Mouse (Mus musculus): ENCODE measurements around the gene Tnnc2. TPM values are rescaled to one million over a fixed set of nuclear protein-coding genes. Genes with fewer than 3 reads are reported as not detected.

Gene Tnnc2
- polyA plus RNA-seq, 1 experiment from 2014 or later, result 2.0 TPM

DNA sequence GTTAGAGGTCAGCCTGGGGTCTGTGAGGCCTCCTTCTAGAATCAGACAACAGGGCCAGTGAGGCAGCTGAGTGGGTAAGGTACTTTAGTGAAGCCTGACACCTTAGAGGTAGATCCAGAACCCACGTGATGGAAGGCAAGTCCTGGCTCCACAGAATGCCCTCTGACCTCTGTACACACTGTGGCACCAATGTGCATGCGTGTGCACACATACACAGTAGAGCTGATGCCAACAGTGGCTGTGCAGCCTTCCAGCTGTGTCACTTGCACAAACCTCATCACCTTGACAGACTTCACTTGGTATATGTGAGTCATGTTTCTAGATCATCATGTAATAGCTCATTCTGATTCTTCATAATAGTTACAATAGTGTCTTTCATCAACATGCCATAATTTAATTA, 27.3 kb downstream of the Tnnc2 start:
- no peaks in the 10 kb centered on the region for H3K9me3 ChIP-seq
- H3K4me1 ChIP-seq, result no peaks in the 10 kb centered on the region
- no peak overlapping the region for H3K4me2 ChIP-seq
- H3K36me3 ChIP-seq, result peaks cover 80% of the 10 kb centered on the region
- no peak overlapping the region for H3K27ac ChIP-seq
- WGBS, result 84% methylated on average over 2 of the region's 2 CpGs
- no peaks in the 10 kb centered on the region for H3K27me3 ChIP-seq
- ATAC-seq (ENCODE audit: borderline replicate concordance, extremely low read depth, low FRiP score, low TSS enrichment), result no peak
- no peak overlapping the region for H3K4me3 ChIP-seq
- H3K9ac ChIP-seq, result no peak overlapping the region

DNA sequence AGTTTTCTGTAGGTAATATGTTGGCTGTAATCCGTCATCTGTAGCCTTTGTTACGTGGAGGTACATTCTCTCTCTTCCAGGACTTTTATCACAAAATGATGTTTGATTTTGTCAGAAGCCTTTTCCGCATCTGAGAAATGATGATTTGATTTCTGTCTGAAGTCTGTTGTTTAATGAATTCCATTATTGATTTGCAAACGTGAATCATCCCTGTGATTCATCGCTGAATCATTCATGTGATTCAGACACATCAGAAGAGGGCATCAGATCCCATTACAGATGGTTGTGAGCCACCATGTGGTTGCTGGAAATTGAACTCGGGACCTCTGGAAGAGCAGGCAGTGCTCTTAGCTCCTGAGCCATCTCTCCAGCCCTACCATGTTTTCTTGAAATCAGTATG, 30.8 kb downstream of the Tnnc2 start:
- no peak for ATAC-seq (ENCODE audit: borderline replicate concordance, extremely low read depth, low FRiP score, low TSS enrichment)
- no peak overlapping the region for H3K4me2 ChIP-seq
- H3K9ac ChIP-seq, result no peak overlapping the region
- H3K9me3 ChIP-seq, result no peaks in the 10 kb centered on the region
- H3K4me3 ChIP-seq, result no peak overlapping the region
- 88% methylated on average over 6 of the region's 6 CpGs for WGBS
- no peak overlapping the region for H3K27ac ChIP-seq
- H3K4me1 ChIP-seq, result peaks cover 15% of the 10 kb centered on the region
- H3K27me3 ChIP-seq, result no peaks in the 10 kb centered on the region
- H3K36me3 ChIP-seq, result peaks cover 48% of the 10 kb centered on the region

DNA sequence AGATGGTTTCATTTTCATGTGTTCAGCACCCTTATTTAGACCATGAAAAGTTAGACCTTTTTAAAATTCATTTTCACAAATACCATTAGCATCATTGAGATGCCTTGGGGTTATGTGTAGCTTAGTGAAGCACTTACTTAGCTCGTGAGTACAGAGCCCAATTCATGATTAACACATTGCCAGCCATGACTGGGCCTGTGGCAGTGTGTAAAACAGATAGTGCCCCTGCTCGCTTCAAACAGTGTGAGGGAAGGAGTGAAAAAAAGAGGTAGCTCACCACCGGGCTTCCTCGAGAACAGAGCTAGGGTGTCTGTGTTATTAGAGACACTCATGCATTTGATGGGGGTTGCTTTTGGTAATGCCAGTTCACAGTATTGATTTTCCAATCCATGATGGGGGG, 31.6 kb downstream of the Tnnc2 start:
- peaks cover 42% of the 10 kb centered on the region for H3K36me3 ChIP-seq
- 80% methylated on average over 4 of the region's 4 CpGs for WGBS
- ATAC-seq (ENCODE audit: borderline replicate concordance, extremely low read depth, low FRiP score, low TSS enrichment), result no peak

GRCm38 (mm10) chr2:164746693-164747092, 33.1 kb downstream of the Tnnc2 start:
- ATAC-seq (ENCODE audit: borderline replicate concordance, extremely low read depth, low FRiP score, low TSS enrichment), result no peak
- Histone ChIP-seq H3K9me3 (no peaks in the 10 kb centered on the region), H3K4me2 (peak overlapping the region; percentile 80), H3K27me3 (no peaks in the 10 kb centered on the region), H3K4me1 (peaks cover 15% of the 10 kb centered on the region), H3K36me3 (peaks cover 33% of the 10 kb centered on the region), H3K9ac (peak overlapping the region; percentile 88), H3K27ac (no peak overlapping the region), H3K4me3 (peak overlapping the region; percentile 77)
- 41% methylated on average over 8 of the region's 8 CpGs for WGBS

More for the DNA sequence above, 31.6 kb downstream of the Tnnc2 start:
- Histone ChIP-seq H3K9me3 (no peaks in the 10 kb centered on the region), H3K27ac (no peak overlapping the region), H3K4me1 (peaks cover 15% of the 10 kb centered on the region), H3K27me3 (no peaks in the 10 kb centered on the region), H3K9ac (no peak overlapping the region), H3K4me3 (no peak overlapping the region), H3K4me2 (no peak overlapping the region)

DNA sequence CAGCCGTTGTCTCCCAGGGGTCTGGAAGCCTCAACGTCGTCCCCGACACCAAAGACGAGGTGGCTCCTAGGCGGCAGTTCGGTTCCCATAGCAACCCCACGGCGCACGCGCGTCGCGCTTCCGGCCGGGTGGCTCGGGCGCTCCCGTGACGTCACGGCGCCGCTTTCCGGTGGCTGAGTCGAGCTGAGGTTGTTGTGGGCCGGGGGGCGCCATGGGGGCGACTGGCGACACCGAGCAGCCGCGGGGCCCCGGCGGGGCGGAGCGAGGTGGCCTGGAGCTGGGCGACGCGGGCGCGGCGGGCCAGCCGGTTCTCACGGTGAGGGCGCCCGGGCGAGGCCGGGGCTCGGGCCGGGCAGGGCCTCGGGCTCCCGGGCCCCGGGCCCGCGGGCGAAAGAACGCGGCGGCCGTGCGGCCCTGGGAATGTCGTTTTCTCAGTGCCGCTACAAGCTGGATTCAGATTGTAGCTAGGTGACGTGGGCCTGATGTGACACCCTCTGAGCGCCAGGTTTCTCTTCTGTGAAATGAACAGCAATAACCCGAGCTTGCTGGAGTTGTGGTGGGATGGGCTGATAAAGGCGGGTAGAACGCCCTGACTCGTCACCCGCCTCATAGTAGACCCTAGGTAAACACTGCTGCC, 33.8 kb downstream of the Tnnc2 start, which contains the start of the genes Wfdc3 and Dnttip1:
Wfdc3 (minus strand) TSS at position 89 of the 637 bp plus-strand sequence.
Dnttip1 (plus strand) TSS at position 141 of the 637 bp plus-strand sequence.
- peak within 1 kb of the TSS; percentile 77 for H3K4me3 ChIP-seq
- no peaks in the 10 kb centered on the region for H3K27me3 ChIP-seq
- peak within 1 kb of the TSS; percentile 88 for H3K9ac ChIP-seq
- peak; percentile 88 for ATAC-seq (ENCODE audit: borderline replicate concordance, extremely low read depth, low FRiP score, low TSS enrichment)
- peaks cover 30% of the 10 kb centered on the region for H3K36me3 ChIP-seq
- H3K4me1 ChIP-seq, result peaks cover 15% of the 10 kb centered on the region
- no peaks in the 10 kb centered on the region for H3K9me3 ChIP-seq
- peak within 1 kb of the TSS; percentile 54 for H3K27ac ChIP-seq
- H3K4me2 ChIP-seq, result peak within 1 kb of the TSS; percentile 82
- WGBS, result under 1% methylated on average over 59 of the region's 70 CpGs

GRCm38 (mm10) chr2:164744987-164745386, 34.8 kb downstream of the Tnnc2 start:
- H3K27me3 ChIP-seq, result no peaks in the 10 kb centered on the region
- H3K9me3 ChIP-seq, result no peaks in the 10 kb centered on the region
- ATAC-seq (ENCODE audit: borderline replicate concordance, extremely low read depth, low FRiP score, low TSS enrichment), result no peak
- 65% methylated on average over 13 of the region's 13 CpGs for WGBS
- no peak overlapping the region for H3K27ac ChIP-seq
- peaks cover 20% of the 10 kb centered on the region for H3K36me3 ChIP-seq
- peak overlapping the region; percentile 82 for H3K4me2 ChIP-seq
- peak overlapping the region; percentile 77 for H3K4me3 ChIP-seq
- peaks cover 15% of the 10 kb centered on the region for H3K4me1 ChIP-seq
- H3K9ac ChIP-seq, result peak overlapping the region; percentile 88; the same call in 1 of the 2 replicates

GRCm38 (mm10) chr2:164739876-164740275, 39.9 kb downstream of the Tnnc2 start:
- 51% methylated on average over 7 of the region's 7 CpGs for WGBS
- H3K27me3 ChIP-seq, result no peaks in the 10 kb centered on the region

GRCm38 (mm10) chr2:164737377-164738090, 42.2 kb downstream of the Tnnc2 start:
- no peaks in the 10 kb centered on the region for H3K36me3 ChIP-seq
- no peak overlapping the region for H3K4me2 ChIP-seq
- WGBS, result 51% methylated on average over 3 of the region's 3 CpGs
- no peaks in the 10 kb centered on the region for H3K9me3 ChIP-seq
- H3K4me3 ChIP-seq, result no peak overlapping the region
- H3K4me1 ChIP-seq, result peaks cover 29% of the 10 kb centered on the region
- peak; percentile 67 for ATAC-seq (ENCODE audit: borderline replicate concordance, extremely low read depth, low FRiP score, low TSS enrichment)
- H3K9ac ChIP-seq, result no peak overlapping the region
- no peaks in the 10 kb centered on the region for H3K27me3 ChIP-seq
- H3K27ac ChIP-seq, result peak overlapping the region; percentile 73

More at GRCm38 (mm10) chr2:164739876-164740275, 39.9 kb downstream of the Tnnc2 start:
- H3K4me1 ChIP-seq, result peaks cover 13% of the 10 kb centered on the region
- H3K36me3 ChIP-seq, result no peaks in the 10 kb centered on the region
- H3K4me2 ChIP-seq, result no peak overlapping the region
- no peak overlapping the region for H3K4me3 ChIP-seq
- H3K27ac ChIP-seq, result no peak overlapping the region
- ATAC-seq (ENCODE audit: borderline replicate concordance, extremely low read depth, low FRiP score, low TSS enrichment), result no peak
- H3K9ac ChIP-seq, result no peak overlapping the region
- H3K9me3 ChIP-seq, result no peaks in the 10 kb centered on the region

GRCm38 (mm10) chr2:164735446-164735845, 44.3 kb downstream of the Tnnc2 start:
- ATAC-seq (ENCODE audit: borderline replicate concordance, extremely low read depth, low FRiP score, low TSS enrichment), result no peak
- H3K9ac ChIP-seq, result no peak overlapping the region
- peaks cover 29% of the 10 kb centered on the region for H3K4me1 ChIP-seq
- 75% methylated on average over 5 of the region's 5 CpGs for WGBS
- no peak overlapping the region for H3K4me3 ChIP-seq
- H3K27ac ChIP-seq, result no peak overlapping the region
- no peaks in the 10 kb centered on the region for H3K27me3 ChIP-seq
- no peaks in the 10 kb centered on the region for H3K9me3 ChIP-seq
- H3K36me3 ChIP-seq, result no peaks in the 10 kb centered on the region
- no peak overlapping the region for H3K4me2 ChIP-seq

DNA sequence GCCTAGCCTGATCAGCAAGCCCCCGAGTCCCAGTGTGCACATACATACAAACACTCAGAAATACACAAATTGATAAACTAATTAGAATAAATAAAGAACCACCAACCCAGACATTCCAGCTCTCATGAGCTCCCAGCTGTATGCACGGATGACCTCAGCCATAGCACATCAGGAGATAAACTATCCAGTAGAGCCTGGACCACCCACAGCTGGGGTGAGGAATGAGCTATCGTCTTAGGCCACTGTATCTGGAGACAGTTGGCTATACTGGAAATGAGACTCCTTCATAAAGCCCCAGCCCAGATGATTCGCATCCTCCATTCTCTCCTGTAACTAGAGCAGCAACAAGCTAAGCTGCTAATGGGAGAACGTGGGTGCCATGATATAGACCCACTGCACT, 44.9 kb downstream of the Tnnc2 start:
- Histone ChIP-seq H3K4me2 (no peak overlapping the region), H3K4me1 (peaks cover 29% of the 10 kb centered on the region), H3K36me3 (no peaks in the 10 kb centered on the region), H3K27ac (no peak overlapping the region), H3K9ac (no peak overlapping the region), H3K27me3 (no peaks in the 10 kb centered on the region), H3K4me3 (no peak overlapping the region), H3K9me3 (no peaks in the 10 kb centered on the region)
- 59% methylated on average over 5 of the region's 5 CpGs for WGBS
- no peak; the same call in 1 of the 2 replicates for ATAC-seq (ENCODE audit: borderline replicate concordance, extremely low read depth, low FRiP score, low TSS enrichment)

- H3K4me3 ChIP-seq, result no peak overlapping the region
- peak overlapping the region; percentile 81 for H3K27ac ChIP-seq
- H3K27me3 ChIP-seq, result no peaks in the 10 kb centered on the region
- peaks cover 29% of the 10 kb centered on the region for H3K4me1 ChIP-seq
- no peaks in the 10 kb centered on the region for H3K36me3 ChIP-seq
- ATAC-seq (ENCODE audit: borderline replicate concordance, extremely low read depth, low FRiP score, low TSS enrichment), result peak; percentile 65; the same call in 1 of the 2 replicates
- WGBS, result 53% methylated on average over 2 of the region's 2 CpGs
- H3K4me2 ChIP-seq, result no peak overlapping the region
- no peaks in the 10 kb centered on the region for H3K9me3 ChIP-seq
- H3K9ac ChIP-seq, result no peak overlapping the region
Observed at GRCm38 (mm10) chr2:164733259-164733658, 46.5 kb downstream of the Tnnc2 start.

DNA sequence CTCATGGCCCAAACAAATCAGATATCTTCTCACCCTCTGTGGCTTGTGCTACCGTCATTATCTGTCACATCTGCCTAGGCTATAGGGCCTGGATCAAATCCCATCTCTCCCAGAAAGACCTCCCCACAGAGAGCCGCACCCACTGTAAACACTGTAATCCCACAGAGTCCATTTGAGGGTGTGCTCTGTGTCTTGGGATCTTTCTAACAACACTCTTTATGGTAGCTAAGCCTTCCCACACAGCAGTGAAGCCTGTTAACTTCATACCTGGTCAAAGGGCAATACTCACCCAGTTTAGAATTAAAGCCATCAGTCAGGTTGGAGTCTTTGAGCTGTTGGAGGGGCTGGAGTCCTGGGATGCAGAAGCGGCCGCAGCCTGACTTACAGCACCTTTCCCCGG, 48.0 kb downstream of the Tnnc2 start:
- no peaks in the 10 kb centered on the region for H3K9me3 ChIP-seq
- H3K4me2 ChIP-seq, result no peak overlapping the region
- WGBS, result 66% methylated on average over 5 of the region's 5 CpGs
- no peaks in the 10 kb centered on the region for H3K36me3 ChIP-seq
- H3K27me3 ChIP-seq, result no peaks in the 10 kb centered on the region
- no peak overlapping the region for H3K27ac ChIP-seq
- ATAC-seq (ENCODE audit: borderline replicate concordance, extremely low read depth, low FRiP score, low TSS enrichment), result no peak
- H3K4me3 ChIP-seq, result no peak overlapping the region
- H3K4me1 ChIP-seq, result peaks cover 22% of the 10 kb centered on the region
- no peak overlapping the region for H3K9ac ChIP-seq
